Mouse (Mus musculus): ENCODE measurements at regions not wholly inside any gene's neighbourhood (a gene's known extent, or its start where the extent isn't known, plus 50 kb on each side); places are given as distances from the start of the nearest gene placed in this dataset.

DNA sequence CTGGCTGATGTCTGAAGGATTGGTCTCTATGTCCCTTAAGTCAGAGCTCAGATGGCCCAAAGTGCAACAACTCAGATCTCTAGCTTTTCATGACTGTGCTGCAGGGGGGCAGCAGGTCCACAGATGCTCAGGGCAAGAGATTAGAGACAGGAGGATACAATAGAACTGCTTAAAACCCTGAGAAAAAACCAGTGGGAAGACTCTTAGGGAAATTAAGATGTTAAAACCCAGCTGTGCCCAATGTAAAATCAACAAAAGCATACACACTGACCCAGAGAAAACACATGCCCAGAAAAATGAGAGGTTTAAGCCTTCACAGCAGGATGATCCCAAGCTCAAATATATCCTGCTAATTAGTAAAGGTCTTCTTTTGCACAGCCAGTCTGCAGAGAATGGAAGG lies 403.5 kb downstream of the Klhl13 start:
- ATAC-seq (ENCODE audit: low FRiP score, low read depth) = peak; percentile 92
- H3K9ac ChIP-seq (replicated peaks) = no peak overlapping the region
- H3K36me3 ChIP-seq = no peaks in the 10 kb centered on the region
- no peak overlapping the region for H3K4me2 ChIP-seq (replicated peaks)
- no peak overlapping the region for H3K4me3 ChIP-seq
- no peak overlapping the region for H3K27ac ChIP-seq (replicated peaks)
- no peaks in the 10 kb centered on the region for H3K4me1 ChIP-seq
- no peaks in the 10 kb centered on the region for H3K9me3 ChIP-seq
- no peaks in the 10 kb centered on the region for H3K27me3 ChIP-seq

DNA sequence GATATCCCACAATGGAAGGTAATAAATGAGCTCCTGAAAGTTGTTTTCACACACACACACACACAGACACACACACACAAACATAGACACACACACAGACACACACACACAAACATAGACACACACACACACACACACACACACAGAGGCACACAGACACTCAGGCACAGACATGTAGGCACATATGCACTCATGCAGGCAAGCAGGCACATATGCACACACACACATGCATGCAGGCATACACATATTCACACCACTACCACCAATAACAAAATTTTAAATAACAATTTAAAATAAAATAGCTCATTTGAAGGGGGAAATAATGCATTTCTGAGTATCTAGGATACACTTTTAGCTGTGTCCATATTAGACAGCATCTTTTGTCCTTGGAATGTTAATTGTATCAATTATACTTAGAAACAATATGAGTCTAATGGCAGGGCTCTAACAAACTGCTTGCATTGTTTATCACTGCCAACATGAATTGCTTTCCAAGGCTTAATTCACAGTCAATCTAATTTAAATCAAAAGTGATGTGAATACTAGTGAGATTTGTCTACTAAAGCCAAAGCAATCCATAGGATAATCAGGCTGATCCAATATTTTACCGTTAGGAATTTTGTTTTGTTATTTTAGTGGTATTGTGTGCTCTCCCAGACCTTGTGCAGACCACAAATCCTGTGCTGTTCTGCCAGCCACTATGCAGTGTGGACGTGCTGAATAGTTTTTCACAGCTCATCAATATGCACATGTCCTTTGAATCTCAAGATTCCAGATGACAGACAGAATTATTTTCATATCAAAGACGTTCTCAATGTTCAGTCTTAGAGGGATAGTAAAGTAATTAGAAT lies 414.3 kb downstream of the Klhl13 start:
- Histone ChIP-seq H3K4me2 (replicated peaks) (no peak overlapping the region), H3K36me3 (no peaks in the 10 kb centered on the region), H3K27me3 (no peaks in the 10 kb centered on the region), H3K9ac (replicated peaks) (no peak overlapping the region), H3K9me3 (no peaks in the 10 kb centered on the region), H3K4me1 (no peaks in the 10 kb centered on the region), H3K4me3 (no peak overlapping the region), H3K27ac (replicated peaks) (no peak overlapping the region)
- WGBS = 35% methylated on average over 3 of the region's 3 CpGs
- peak; percentile 87 for ATAC-seq (ENCODE audit: low FRiP score, low read depth)

Data from midbrain, embryonic 12.5 days (tissue).